Mouse (Mus musculus) T-helper 1 cell (primary cell): ENCODE measurements at regions not wholly inside any gene's neighbourhood (a gene's known extent, or its start where the extent isn't known, plus 50 kb on each side); places are given as distances from the start of the nearest gene placed in this dataset.

ENCODE experiments used
- in situ Hi-C: fragments of 300-600 bp; cut with MboI, MseI; formaldehyde crosslinking; loops from one replicate; pipeline ENCODE4 v1.15.1; 2025; ENCODE audit warnings: high pct_unique_total_duplicates

DNA sequence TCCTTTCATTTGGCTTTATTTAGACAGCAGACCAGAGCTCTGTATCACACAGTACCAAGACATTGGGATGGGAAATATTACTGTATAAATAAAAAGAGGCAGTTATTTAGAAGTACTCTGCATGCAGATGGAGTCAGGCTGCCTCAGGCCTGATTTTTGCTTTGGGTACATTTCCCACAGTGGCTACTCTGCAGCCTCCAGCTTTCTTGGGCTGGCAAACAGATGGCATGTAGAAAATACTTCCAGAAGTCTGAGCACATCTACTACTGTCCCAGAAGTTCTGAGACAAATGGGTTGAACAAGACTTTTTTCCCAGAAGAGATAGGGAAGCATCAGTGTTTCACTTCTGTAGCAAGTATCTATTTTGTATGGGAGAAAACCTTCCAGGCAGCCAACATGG, 229.8 kb upstream of the Far2 start:
- in situ Hi-C loops: no loop called here

GRCm38 (mm10) chr6:147822215-147822614, 224.8 kb upstream of the Far2 start:
- in situ Hi-C loops: no loop called here

GRCm38 (mm10) chr6:147832521-147832920, 214.5 kb upstream of the Far2 start:
- in situ Hi-C loops: no loop called here

DNA sequence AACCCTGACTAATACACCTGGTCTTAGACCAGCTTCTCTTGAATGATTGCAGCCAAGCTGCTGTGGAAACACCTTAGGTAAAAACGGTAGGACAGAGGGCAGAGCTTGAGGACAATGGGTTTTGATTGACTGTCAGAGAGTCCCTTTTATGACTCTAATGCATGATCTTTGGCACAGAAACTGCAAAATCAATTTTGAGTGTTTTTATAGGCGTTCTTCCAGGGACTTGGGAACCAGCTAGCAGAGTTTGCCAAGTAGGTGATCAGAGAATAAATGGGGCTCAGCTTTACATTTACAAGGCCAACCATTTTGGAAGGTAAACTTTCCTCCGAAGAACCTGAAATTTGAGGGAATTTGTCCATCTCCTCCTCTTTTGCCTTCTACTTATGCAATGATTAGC, 213.6 kb upstream of the Far2 start:
- in situ Hi-C loops: no loop called here

DNA sequence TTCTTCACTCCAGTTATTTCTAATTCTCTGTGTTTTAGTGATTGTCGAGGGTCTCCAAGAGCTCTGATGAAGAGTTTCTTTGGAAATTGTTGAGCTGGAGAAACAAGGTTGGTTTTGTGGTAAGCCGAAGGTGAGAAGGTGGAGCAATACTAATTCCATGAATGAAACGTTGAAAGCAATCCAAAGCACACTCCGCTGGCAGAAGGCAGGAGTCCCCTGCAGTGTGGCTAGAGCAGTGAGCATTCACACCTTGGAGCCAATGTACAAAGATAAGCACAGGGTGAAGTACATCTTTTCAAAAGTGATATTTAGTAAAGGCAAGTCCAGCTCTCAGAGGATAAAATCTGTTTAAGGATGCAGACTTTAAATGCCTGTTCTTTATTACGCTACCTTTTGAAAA, 208.2 kb upstream of the Far2 start:
- in situ Hi-C loops: loop anchor here (5.0 kb wide), 1 partner anchor 53 kb away; no protein-coding TSS in a partner anchor

- in situ Hi-C loops: no loop called here
These were observed 197.1 kb upstream of the Far2 start for GRCm38 (mm10) chr6:147849988-147850387.

GRCm38 (mm10) chr6:147861116-147861515, 185.9 kb upstream of the Far2 start:
- in situ Hi-C loops: no loop called here

GRCm38 (mm10) chr6:147871033-147871432, 176.0 kb upstream of the Far2 start:
- in situ Hi-C loops: no loop called here

DNA sequence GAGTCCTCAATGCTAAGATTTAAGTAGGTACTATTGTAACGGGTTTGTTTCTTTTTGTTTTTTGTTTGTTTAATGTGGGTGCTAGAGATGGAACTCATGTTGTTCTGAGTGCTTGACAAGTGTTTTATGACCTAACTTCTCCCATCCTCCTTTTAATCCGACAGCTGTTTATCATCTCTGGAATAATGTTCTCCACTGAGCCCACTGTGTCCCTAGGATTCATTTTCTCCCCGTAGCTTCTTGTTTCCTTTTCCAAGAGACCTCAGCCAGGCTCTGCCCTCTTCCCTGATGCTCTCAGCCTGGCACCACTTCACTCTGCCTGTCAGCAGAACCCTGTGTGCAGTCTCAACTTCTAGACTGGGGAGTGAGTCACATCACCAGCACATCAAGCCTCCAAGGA, 173.9 kb upstream of the Far2 start:
- in situ Hi-C loops: no loop called here

GRCm38 (mm10) chr6:147878485-147878884, 168.6 kb upstream of the Far2 start:
- in situ Hi-C loops: no loop called here

DNA sequence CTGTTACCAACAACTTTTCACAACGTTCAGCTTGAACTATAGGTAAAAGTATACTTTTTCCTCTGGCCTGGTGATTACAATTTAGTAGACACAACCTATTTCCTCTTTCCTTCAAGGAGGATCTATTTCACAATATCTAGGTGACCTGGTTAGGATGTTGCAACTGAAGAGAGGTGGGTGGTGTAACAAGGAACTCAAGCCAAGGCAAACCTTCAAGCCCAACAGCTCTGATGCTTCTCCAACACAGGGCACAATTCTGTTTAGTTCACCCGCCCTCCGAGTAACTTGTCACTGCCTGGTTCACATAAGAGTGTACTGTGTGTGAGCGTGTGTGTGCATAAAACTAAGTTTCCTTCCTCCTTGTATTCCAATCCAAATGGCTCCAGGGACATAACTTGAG, 161.2 kb upstream of the Far2 start:
- in situ Hi-C loops: no loop called here

GRCm38 (mm10) chr6:147919697-147920096, 127.4 kb upstream of the Far2 start:
- in situ Hi-C loops: no loop called here

- in situ Hi-C loops: no loop called here
These were observed 126.0 kb upstream of the Far2 start for GRCm38 (mm10) chr6:147921091-147921490.

- in situ Hi-C loops: no loop called here
These were observed 124.6 kb upstream of the Far2 start for GRCm38 (mm10) chr6:147922506-147922905.

DNA sequence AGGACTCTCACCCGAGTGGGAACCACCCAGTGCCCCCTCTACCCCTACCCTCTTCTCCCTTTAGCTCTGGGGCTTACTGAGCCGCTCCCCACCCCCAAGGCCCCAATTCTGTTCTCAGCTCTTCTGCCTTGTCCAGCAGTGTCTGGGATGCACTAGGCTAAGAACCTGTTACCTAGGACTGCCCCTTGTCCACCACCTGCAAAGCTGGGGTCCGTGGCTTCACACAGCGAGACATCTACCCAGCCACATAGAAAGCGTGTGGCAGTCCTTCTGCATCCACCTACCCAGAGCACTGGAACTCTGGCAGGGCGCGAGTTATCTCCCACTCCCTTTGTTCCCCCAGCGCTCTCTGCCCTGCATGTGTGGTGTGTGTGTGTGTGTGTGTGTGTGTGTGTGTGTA, 123.8 kb upstream of the Far2 start:
- in situ Hi-C loops: no loop called here

- in situ Hi-C loops: no loop called here
These were observed 118.1 kb upstream of the Far2 start for GRCm38 (mm10) chr6:147928951-147929350.

- in situ Hi-C loops: no loop called here
These were observed 103.0 kb upstream of the Far2 start for GRCm38 (mm10) chr6:147944020-147944419.

DNA sequence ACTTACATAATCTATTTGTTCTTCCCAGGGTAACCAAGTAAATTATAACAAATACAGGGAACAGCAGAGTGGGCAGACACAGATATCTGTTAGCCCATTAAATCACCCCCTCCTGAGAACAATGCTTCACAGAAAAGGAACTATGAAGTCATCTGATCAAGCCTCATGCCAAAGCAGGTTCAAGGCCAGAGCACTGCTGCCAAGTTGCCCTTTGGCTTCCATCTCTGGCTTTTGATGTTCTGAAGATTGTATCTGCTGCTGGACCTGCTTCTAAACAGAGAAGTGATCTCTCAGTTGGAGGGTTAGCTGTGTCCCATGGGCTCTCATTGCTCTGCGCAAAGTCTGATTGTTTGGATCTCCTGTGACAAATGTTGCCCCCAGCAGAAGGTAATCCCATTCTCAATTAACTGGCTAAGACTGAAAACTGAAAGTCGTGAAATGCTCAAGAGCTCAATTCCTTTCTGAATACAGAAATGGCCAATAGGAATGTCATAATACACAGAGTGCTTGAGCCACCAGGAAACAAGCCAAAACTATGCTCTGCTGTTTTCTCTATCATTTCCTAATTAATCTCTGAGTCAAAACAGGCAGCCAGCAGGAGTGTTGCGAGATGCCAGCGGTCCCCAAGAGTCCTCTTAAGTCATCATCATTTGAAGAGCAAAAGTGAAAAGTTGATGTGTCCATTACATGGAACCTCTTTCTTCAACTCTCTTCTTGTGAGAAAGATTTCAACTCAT, 102.0 kb upstream of the Far2 start:
- in situ Hi-C loops: no loop called here

GRCm38 (mm10) chr6:147947997-147948396, 99.1 kb upstream of the Far2 start:
- in situ Hi-C loops: no loop called here

- in situ Hi-C loops: loop anchor here (10.0 kb wide), 1 partner anchor 887 kb away; no protein-coding TSS in a partner anchor
These were observed 95.4 kb upstream of the Far2 start for GRCm38 (mm10) chr6:147951642-147952041.

DNA sequence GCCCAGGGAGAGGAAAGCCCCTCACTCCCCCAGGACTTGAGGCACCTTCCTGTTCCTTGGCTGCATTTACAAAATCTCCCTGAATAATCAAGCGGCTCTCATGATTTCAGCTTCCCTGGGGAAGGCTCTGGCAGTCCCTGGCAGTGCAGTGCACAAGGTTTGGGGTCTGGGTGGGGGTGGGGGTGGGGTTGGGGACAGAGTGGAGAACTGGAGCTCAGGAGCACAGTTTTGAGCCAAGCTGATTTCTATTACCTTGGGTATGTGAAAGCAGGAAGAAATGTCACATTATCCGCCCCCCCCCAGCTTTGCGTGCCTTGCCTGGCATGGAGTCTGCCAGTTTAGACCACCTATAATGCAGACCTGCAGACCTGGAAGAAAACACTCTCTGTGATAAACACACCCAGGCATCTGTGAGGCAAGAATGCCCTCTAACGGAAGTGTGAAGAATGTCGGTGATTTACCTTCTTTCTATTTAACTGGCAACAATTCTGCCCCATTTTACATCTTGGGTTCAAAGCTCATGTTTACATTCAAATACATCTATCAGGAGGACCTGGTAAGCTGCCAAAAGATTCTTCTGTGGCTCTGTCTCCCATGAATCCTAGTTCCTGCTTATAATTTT, 93.9 kb upstream of the Far2 start:
- in situ Hi-C loops: loop anchor here (10.0 kb wide), 1 partner anchor 888 kb away; no protein-coding TSS in a partner anchor

DNA sequence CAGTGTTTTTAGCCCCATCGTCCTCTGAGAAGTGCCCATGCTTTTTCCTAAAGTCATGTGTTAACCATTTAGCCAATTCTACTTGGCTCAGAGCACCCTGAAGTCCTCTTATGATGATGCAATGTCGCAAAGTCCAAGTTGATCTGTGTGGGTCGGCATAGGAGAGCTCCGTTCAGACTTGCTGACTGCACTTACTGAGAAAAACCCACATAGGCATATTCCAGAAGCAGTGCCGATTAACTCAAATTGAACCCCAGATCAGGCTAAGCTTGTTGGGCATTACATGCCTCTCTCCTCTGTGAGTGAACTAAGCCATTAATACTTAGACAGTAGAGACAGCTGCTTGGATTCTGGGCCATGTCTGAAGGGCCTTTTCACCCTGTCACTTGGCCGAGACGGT, 93.3 kb upstream of the Far2 start:
- in situ Hi-C loops: loop anchor here (10.0 kb wide), 1 partner anchor 889 kb away; no protein-coding TSS in a partner anchor

- in situ Hi-C loops: loop anchor here (10.0 kb wide), 1 partner anchor 889 kb away; no protein-coding TSS in a partner anchor
These were observed 92.8 kb upstream of the Far2 start for GRCm38 (mm10) chr6:147954253-147954652.
